In the genomic region with DNA sequence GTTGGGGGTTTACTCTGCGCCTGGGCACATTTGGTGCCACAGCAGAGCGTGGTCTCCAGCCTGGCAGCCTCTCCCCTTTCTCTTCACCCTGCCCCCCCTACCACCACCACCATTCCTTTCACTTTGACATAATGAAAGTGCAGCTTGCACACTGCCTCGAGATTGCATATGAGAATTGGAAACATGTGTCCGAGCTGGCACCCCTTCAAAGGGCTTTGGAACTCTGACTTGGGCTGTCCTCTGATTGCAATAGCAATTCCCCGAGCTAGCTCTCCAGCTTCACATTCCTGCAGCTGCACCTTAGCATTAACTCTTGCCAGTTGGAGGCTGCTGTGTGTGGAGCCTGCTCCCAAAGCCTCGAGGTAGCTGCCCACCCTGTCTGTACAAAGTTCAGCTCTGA, we compare ENCODE assay signal across 8 mouse cellular contexts. TPM values are rescaled to one million over a fixed set of nuclear protein-coding genes. Genes with fewer than 3 reads are reported as not detected.
DNase-seq lines count a peak whose midpoint lies in the region; ATAC-seq and TF ChIP-seq lines count a peak whose summit lies in the region.
"Had no signal": no experiment of that assay in that cellular context is flagged by ENCODE, and none has a peak within 500 bp of the region (broad histone marks: within the 10 kb centered on the region; RNA-seq: fewer than 3 reads in every experiment).

No protein-coding gene starts in this region.

- intact Hi-C loops in left cerebral cortex, adult 2 months (cut with DNase I) = no loop called here

- H3K36me3 ChIP-seq in heart, embryonic 12.5 days = no peaks in the 10 kb centered on the region
- no peaks in the 10 kb centered on the region for H3K36me3 ChIP-seq in lung, postnatal 0 days (ENCODE audit: insufficient read depth, low read length)
- H3K36me3 ChIP-seq: midbrain, embryonic 12.5 days had no signal

- peak overlapping the region; percentile 50 for H3K4me2 ChIP-seq in heart, embryonic 12.5 days
- peak overlapping the region; percentile 41 for H3K4me2 ChIP-seq in lung, postnatal 0 days (replicated peaks; ENCODE audit: low read depth, low read length)
- H3K4me2 ChIP-seq: midbrain, embryonic 12.5 days had no signal

- TF ChIP-seq EP300 in lung, postnatal 0 days (IDR thresholded peaks at IDR 0.05) = no peak

- H3K9ac ChIP-seq in heart, embryonic 12.5 days = no peak overlapping the region
- H3K9ac ChIP-seq in lung, postnatal 0 days (replicated peaks; ENCODE audit: low read depth) = no peak overlapping the region
- H3K9ac ChIP-seq: midbrain, embryonic 12.5 days had no signal

- no peak overlapping the region for H3K27ac ChIP-seq in heart, embryonic 12.5 days (ENCODE audit: poor library complexity, severe bottlenecking)
- no peak overlapping the region for H3K27ac ChIP-seq in lung, postnatal 0 days (ENCODE audit: low read length)
- no peak overlapping the region for H3K27ac ChIP-seq in left cerebral cortex, adult 2 months
- H3K27ac ChIP-seq: midbrain, embryonic 12.5 days had no signal

- TF ChIP-seq CTCF in brain, embryonic 14.5 days (IDR thresholded peaks at IDR 0.05; ENCODE audit: borderline replicate concordance, extremely low read depth, insufficient read depth, insufficient read length) = no peak
- no peak for TF ChIP-seq CTCF in lung, postnatal 0 days (IDR thresholded peaks at IDR 0.05)
- TF ChIP-seq CTCF in left cerebral cortex, adult 2 months (IDR thresholded peaks at IDR 0.05) = no peak

- no peak overlapping the region; the same call in 1 of the 2 replicates for H3K4me3 ChIP-seq in heart, embryonic 12.5 days
- no peak overlapping the region for H3K4me3 ChIP-seq in lung, postnatal 0 days (ENCODE audit: low read depth, low read length)
- no peak overlapping the region for H3K4me3 ChIP-seq in left cerebral cortex, adult 2 months
- H3K4me3 ChIP-seq: midbrain, embryonic 12.5 days had no signal

- WGBS in heart, embryonic 12.5 days = 44% methylated on average over 6 of the region's 6 CpGs
- WGBS in lung, postnatal 0 days = 35% methylated on average over 6 of the region's 6 CpGs

- peak; percentile 33; the same call in 1 of the 2 replicates for ATAC-seq in heart, embryonic 12.5 days (ENCODE audit: insufficient number of reproducible peaks, low FRiP score)
- ATAC-seq in lung, postnatal 0 days = no peak
- ATAC-seq in frontal cortex, adult (ENCODE audit: low TSS enrichment) = no peak

- H3K27me3 ChIP-seq in heart, embryonic 12.5 days (replicated peaks) = 0 out of 2 replicates have a peak, but pooled peaks cover 3% of the 10 kb centered on the region
- H3K27me3 ChIP-seq in lung, postnatal 0 days (replicated peaks; ENCODE audit: insufficient read depth, low read length) = no peaks in the 10 kb centered on the region
- H3K27me3 ChIP-seq: midbrain, embryonic 12.5 days had no signal

- DNase-seq in adrenal gland, adult 2 months = peak; percentile 58
- DNase-seq in brain, embryonic 14.5 days (ENCODE audit: low read depth) = peak; percentile 32
- DNase-seq in lung, postnatal 0 days (ENCODE audit: low spot score) = peak; percentile 35
- DNase-seq in thymus, postnatal 36 days = no peak
- no peak for DNase-seq in left cerebral cortex, adult 2 months (ENCODE audit: extremely low spot score in 1 of 2, low spot score in 2 of 2)

- no peaks in the 10 kb centered on the region for H3K9me3 ChIP-seq in heart, embryonic 12.5 days (replicated peaks)
- no peaks in the 10 kb centered on the region for H3K9me3 ChIP-seq in lung, postnatal 0 days (ENCODE audit: low read length)
- H3K9me3 ChIP-seq: midbrain, embryonic 12.5 days had no signal

- TF ChIP-seq POLR2A in brain, embryonic 14.5 days (IDR thresholded peaks at IDR 0.05; ENCODE audit: borderline replicate concordance, extremely low read depth, insufficient read depth, insufficient read length, poor library complexity, severe bottlenecking) = no peak

- H3K4me1 ChIP-seq in heart, embryonic 12.5 days (replicated peaks) = peaks cover 22% of the 10 kb centered on the region; the same call in 1 of the 2 replicates
- no peaks in the 10 kb centered on the region for H3K4me1 ChIP-seq in lung, postnatal 0 days (ENCODE audit: insufficient read depth, low read depth, low read length)
- H3K4me1 ChIP-seq: midbrain, embryonic 12.5 days had no signal

RNA-seq across cellular contexts. Expression of a gene that starts 56.8 kb away (rescaled TPM):
- total RNA-seq in adrenal gland, adult 2 months (2021) = 1 to 10 TPM; 2.0 to 4.3 TPM
- polyA plus RNA-seq in adrenal gland, adult 2 months (2012; rRNA removed) = 3.2 and 3.7 TPM in 2 replicates
- 3.2 and 4.2 TPM in 2 replicates for polyA plus RNA-seq in brain, embryonic 14.5 days (2012; rRNA removed)
- polyA plus RNA-seq in heart, embryonic 12.5 days (2016; fragmentation: Nextera tagmentation; extraction: Ambion mirVana) = 0.26 and 0.42 TPM in 2 replicates
- polyA plus RNA-seq in lung, postnatal 0 days (2015; fragmentation: Nextera tagmentation; extraction: Ambion mirVana) = 0.31 and 0.39 TPM in 2 replicates
- 1 to 10 TPM; 4.2 to 4.6 TPM for total RNA-seq in left cerebral cortex, adult 2 months (2021)

Comparison
In these comparisons a context has a peak if more than half of its experiments do, and no peak if none do; other contexts are left out.
1. DNase-seq: peak in adrenal gland, adult 2 months (single experiment), brain, embryonic 14.5 days (single experiment) and lung, postnatal 0 days (single experiment); none in thymus, postnatal 36 days (0 of 2) and left cerebral cortex, adult 2 months (0 of 2).